Mouse (Mus musculus) cerebellum, adult 9-10 months (tissue): ENCODE data around the gene Gm14214.

Experiments used
- DNase-seq: peaks from one replicate; pipeline ENCODE4 v3.0.0; 2022

The Gm14214 gene

DNA sequence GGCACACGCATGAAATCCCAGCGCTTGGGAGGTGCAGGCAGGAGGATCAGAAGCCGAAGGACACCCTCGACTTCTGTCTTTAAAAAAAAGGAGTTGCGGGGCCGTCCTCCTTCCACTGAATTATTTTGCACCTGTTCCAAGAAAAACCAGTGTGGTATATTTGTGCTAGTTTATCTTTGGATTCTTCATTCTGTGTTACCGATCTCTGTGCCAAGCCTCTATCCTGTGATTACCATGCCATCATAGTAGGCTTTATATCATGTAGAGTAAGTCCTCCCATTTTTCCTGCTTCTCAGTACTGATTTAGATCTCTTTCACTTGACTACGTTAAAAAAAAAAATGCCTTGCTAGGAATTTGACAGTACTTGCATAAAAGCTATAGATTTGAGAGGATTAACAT, 1.8 kb upstream of the Gm14214 start:
- DNase-seq: no peak

DNA sequence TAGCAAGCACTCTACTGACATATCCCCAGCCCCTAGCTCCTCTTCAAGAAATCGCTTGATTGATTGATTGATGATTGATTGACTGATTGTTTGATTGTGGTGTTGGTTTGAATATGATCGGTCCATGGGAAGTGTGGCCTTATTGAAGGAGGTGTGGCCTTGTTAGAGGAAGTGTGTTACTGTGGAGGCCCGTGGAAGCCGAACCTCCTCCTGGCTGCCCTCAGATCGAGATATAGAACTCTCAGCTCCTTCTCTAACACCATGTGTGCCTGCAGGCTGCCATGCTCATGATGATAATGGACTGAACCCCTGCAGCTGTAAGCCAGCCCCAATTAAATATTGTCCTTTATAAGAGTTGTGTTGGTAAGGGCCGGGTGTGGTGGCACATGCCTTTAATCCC, 2.8 kb downstream of the Gm14214 start:
- no peak for DNase-seq

DNA sequence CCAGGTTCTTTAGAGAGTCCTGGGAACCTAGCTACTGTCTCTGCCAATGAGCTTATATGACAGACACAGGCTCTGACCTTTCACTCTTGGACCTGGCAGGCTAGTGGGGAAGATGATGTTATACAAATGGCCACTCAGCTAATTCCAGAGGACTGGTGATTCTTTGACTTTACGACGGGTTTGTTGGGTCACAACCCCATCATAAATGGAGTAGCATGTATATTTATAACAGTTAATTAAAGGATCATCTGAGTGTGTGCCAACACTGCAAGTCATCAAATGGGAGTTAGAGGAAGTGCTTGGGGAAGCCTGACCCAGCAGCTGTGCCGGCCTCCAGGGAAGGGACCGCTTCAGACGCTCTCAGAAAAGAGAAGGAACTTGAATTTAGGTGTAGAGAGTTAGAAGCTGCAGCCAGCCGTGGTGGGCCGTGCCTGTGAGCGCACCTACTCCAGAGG, 4.2 kb downstream of the Gm14214 start:
- DNase-seq: no peak

DNA sequence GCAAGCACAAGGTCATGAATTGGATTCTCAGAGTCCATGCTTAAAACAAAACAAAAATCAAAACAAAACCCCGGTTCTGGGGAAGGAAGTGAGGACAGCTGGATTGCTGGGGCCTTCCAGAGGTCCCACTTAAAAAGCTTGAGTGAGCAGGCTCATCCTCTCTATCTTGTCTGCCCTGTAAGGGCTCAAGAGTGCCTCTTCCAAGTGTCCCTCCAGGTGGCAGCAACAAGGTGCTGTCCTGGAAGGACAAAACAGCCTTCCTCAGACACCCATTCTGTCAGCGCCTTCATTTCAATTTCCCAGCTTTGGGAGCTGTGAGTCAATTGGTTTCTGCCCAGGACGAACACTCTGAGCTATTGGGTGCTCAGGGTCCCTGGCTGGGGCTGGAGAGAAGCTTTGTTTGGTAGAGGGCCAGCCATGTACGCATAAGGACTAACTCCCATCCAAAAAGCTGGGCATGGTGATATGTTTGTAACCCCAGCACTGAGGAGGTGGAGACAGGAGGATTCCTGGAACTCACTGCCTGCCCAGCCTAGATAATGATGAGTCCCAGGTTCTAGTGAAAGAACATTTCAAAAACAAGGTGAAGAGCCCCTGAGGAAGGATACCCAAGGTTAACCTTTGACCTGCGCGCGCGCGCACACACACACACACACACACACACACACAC, 4.9 kb downstream of the Gm14214 start:
- no peak for DNase-seq

DNA sequence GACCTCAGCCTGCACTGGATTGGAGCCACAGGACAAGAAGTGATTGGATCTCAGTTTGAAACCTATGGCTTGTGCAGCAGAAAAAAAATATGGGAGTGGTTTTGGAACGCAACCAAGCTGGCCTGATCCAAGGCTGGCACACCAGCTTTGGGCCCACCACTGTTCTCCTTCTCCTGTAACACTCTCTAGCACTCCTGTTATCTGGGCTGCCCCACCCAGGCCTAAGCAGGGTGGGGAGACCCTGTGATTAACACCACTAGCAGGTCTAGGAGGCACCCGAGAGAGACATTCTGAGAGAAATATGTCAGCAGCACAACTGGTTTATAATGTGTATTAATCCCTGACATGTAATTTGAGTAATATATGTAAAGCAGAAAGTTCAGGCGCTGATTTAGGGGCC, 6.6 kb downstream of the Gm14214 start:
- no peak for DNase-seq

DNA sequence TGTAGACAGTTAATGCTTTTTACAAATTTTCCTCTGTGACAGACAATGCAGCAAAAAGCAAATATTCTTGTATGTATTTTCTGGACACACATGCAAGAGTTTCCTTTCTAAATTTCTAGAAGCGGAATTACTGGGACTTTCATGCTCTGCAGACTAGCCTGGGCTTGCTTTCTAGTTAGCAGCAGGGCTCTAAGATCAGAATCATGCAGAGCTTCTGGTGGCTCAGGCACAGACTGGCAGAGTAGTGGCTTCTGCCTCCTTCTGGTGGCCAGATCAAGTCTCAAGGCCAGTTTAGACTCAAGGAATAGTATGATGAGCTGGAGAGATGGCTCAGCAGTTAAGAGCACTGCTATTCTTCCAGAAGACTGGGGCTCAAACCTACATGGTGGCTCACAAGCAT, 11.4 kb downstream of the Gm14214 start:
- DNase-seq: no peak

DNA sequence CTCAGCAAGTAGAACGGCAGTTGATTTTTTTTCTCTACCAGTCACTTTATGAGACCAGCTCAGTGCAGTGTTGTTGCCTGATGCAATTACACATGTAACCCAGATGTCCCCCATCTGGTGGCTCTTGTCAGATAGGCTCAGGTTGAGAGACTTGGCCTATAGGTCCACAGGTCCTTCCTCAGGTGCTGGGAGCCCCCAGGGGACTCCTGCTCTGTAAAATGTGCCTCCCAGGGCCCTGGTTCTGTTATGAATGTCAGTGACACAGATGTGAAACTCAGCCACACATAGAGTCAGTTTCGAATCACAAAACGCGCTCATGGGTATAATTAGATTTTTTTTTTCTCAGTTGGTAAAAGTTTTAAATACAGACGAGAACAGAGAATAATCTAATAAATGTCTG, 12.1 kb downstream of the Gm14214 start:
- DNase-seq: no peak

DNA sequence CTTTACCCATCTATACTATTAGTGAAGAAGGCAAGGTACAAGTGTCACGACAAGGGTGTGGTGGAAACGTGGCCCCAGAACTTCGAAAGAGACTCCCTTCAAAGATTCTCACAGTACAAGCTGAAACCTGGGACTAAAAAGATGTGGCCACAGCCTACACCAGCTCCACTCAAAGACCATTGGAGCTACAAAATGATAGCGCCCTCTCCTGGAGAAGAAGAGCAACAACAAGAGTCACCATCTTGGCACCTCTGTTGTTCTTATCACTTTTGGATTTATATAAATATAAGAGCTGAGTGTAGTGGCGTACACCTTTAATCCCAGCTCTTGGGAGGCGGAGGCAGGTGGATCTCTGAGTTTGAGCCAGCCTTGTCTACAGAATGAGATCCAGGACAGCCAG, 14.0 kb downstream of the Gm14214 start:
- DNase-seq: peak; percentile 17

DNA sequence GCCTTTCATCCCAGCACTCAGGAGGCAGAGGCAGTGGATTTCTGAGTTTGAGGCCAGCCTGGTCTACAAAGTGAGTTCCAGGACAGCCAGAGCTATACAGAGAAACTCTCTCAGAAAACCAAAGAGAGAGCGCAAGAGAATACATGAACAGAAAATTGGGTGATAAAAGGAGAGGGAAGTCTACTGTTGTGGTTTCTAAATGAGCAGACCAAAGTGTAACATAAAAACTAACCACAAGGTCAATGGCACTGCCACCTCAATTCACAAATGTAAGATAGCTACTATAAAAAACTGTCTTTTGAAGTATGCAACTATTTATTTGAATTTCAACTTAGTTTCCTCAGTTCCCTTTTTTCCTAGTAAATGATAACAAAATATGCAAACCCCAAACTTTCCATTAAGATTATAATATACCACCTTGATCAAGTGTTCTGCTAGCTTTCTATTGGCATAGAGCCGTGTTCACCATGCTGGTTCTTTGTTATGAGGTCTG, 15.7 kb downstream of the Gm14214 start:
- DNase-seq: no peak

DNA sequence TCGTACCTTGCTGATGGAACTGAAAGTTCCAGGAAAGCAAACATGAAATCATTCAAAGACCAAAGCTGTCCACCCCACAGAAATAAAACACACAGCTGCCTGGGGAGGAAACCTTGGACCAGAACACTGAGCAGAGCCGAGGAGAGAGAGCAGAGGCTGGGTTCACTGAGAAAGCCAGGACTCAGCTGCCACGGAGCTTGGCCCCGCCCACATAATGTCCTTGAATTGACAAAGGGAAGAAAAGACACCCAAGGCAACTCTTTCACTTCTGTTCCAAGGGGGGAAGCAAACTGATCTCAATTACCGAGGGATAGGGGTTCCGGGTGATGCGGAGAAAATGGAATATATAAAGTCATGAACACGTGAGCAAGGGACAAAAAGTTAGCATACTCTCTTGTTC, 17.9 kb downstream of the Gm14214 start:
- DNase-seq: no peak

DNA sequence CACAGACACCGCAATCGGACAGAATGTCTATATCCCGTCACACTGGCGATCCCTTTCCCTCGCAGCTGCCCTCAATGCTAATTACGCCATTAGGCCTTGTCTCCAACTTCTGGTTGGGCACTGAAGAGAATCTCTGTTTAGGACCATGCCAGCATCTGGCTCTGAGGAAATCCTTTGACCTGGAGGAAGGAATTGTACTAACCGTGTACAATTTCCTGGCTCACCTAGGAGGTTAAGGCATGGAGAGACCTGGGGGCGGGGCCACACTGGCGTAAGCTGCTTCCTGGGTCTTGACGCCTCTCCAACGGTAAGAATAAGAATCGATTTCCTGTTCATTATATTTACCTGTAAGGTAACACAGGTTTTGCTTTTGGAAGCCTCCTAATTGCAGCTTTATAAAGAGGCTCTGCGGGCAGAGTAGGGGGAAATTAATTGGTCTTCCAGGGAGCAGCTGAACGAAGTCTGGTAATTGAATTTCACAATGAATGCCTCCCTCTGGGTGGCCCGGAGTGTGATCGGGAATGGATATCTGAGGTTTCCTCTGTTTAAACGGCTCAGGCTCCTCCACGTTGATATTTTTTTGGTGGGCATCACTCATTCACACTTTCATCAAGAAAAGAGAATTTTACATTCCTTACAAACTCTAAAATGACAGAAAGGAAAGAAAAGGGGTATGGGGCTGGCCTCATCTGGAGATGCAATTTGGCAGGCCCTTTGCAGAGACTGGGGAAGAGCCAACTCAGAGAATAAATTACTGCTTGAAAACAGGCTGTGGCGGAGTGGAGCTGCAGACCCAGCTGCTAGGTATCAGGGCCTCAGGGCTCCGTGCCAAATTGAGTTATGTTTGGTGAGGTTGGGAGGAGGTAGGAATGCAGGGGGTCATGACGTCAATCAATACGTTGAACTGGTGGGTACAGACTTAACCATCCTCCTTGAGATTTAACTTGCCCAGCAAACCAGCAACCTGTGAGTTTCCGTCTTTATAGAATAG, 20.5 kb downstream of the Gm14214 start:
- DNase-seq: no peak

DNA sequence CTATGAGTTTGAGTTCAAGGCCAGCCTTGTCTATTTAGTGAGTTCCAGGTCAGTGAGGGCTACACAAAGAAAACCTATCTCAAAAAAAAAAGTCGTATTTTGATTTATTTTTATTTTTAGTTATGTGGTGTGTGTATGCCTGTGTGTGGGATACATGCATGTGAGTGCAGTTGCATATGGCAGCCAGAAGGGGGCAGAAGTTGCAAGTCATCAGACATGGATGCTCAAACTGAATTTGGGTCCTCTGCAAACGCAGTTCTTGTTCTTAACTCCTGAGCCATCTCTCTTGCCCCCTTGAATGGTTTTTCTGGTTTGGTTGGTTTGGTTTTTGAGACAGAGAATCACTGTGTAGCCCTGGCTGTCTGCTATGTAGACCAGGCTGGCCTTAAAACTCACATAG, 21.4 kb downstream of the Gm14214 start:
- DNase-seq: no peak

DNA sequence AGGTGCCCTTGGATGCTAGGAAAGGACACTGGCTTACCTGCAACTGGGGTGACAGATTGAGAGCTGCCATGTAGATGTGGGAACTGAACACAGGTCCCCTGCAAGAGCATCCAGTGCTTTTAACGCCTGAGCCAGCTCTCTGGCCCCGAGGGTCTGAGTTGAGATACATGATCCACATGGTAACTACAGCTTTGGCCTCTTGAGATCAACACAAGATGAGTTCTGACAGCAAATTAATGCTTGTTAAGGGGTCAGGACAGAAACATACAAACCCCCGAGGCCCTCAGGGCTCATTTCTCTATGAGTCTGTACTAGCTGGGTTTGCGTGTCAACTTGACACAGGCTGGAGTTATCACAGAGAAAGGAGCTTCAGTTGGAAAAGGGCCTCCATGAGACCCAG, 25.9 kb downstream of the Gm14214 start:
- no peak for DNase-seq

DNA sequence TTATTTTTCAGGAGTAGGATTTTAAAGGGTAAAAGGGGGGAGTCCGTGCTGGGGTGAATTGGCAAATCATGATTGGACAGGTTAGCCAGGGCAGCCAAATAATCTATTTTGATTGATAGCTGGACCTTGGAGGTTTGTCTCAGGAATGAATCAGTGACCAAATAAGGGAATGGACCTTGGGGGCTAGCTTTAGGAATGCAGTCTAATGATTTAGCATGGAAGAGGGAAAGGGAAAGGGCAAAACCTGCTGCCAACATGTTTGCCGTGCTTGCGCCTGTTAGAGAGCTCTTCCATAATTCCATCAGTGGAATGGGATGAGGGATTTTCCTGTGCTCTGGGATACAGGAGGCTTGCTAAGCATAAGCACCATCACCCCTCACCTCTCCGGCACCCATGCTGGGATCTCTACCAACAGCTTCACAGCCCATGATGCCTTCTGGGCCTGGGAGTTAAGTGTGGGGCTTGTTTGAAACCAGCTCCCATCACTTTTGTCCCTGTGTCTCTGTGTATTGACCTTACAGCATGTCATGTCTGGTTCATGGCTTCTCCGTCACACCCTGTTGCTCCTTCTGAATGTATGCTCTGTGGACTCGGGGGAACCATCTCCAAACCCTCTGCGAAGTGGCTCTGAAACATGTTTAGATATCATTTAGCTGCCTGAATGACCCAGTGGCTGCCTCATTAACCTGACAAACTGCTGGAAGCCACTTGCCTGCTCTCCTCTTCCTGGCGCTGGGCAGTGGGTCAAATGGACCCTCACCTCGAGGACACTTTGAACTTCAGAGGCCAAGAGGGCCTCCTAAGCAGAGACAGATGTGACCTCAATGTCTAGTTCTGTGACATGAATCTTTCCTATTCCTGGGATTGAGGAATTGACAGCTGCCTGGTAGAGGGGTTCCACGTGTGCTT, 26.7 kb downstream of the Gm14214 start:
- no peak for DNase-seq

DNA sequence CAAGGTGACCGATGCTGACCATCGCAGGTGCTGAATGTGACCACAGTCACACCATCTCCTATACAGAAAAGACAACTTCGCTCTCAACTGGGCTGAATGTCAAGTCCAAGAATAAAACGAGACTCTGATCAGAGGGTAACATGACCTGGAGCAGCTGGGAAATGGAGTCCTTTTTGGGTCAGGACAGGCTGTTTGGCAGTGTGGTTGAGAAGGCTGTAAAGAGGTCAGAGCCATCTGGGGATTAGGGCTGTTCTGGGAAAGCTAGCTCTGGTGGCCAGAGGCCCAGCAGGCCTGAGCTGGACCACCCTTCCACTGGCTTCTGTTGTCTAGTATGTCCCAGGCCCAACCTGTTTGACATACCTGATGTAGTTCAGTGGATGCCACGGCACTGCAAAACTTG, 31.2 kb downstream of the Gm14214 start:
- no peak for DNase-seq

DNA sequence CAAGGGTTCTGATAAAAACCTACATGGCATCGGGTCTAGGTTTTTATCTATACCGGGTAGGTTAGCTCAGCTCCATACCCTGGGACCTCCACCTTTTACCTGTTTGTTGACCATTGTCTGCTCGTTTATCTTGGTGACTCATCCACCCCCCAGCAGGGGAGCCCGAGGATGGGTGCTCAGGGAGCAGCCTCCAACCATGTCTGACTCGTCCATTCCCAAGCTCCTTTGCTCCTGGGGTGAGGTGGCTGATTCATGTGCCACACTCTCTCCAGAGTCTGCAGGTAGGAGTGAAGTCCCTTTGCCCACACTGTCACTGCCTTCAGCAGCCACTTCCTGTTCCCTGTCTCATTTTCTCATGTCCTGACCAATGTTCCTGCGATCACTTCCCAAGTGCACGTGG, 33.8 kb downstream of the Gm14214 start:
- no peak for DNase-seq

DNA sequence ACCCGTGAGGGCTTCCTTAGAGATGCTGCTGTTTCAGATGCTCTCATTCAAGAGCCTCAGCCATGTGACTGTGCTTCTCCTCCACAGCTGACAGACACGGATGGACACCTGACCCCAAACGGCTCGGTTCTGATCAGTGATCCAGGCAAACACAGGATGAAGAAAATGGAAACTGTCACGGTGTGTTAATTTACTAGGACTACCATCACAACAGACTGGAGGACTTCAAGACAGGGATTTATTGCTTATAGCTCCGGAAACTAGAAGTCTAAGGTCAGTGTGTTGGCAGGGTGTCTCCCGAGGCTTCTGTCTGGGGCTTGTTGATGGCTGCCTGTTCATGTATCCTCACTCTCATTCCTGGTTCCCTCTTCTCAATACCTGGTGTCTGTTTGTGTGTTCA, 34.4 kb downstream of the Gm14214 start:
- DNase-seq: no peak

DNA sequence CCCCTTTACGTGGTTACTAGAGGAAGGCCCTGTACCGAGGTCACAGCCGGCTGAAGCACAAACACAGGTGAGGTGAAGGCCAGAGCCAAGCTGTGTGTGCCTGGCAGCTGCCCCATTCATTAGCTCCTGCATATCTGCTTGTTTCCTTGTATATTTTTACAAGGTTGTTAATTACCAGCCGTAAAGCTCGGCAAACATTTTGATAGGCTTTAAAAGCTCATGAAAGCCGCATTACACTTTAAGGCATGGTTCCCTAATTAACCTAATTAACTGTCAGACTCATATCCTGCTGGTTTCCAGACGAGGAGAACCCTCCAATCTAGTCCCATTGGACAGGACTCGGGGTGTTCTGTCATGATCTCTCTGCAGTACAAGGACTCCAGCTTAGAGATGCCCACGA, 34.9 kb downstream of the Gm14214 start:
- DNase-seq: no peak

DNA sequence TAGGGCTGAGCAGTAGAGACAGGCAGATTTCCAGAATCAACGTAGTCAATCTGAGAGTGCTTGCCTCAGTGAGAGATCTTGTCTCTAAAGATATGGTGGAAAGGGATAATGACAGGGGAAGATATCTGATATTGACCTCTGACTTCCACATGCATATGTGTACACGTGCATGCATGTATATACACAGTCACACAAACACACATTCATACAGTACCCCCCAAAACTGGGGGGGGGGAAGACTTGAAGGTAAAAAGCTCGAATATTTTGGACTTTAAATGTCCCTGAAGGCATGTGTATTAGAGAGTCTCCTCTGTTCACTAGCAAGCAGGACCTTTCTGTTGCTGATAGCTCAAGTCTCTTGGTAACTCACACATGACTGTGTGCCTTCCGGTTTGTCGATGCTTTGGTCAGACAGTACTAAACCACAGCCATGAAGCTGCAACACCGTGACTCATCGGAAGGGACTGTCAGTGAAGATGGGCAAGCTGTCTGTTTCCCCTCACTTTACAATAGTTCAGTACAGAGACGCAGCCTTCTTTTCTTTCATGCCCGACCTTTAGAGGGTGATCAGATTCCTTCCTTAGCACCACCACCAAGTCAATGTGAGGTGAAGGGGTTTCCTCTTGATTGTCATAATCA, 37.2 kb downstream of the Gm14214 start:
- DNase-seq: no peak

DNA sequence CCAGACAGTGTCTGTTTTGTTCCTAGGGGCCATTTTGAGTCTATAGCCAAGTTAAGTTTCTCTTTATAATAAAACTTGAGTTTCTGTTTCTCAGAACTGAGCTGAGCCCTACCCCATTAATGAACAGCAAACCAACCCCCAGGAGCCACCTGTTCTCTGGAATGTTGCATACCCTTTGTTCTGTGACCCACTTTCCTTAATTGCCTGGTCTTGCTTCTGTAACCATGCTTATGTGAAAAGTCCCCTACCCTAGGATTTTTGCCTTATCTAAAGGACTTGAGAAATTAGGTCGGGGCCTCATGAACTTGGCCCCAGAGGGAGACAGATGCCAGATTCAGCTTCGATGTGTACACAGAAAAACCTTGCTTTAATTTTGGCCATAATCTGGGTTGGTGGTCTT, 37.9 kb downstream of the Gm14214 start:
- DNase-seq: no peak

DNA sequence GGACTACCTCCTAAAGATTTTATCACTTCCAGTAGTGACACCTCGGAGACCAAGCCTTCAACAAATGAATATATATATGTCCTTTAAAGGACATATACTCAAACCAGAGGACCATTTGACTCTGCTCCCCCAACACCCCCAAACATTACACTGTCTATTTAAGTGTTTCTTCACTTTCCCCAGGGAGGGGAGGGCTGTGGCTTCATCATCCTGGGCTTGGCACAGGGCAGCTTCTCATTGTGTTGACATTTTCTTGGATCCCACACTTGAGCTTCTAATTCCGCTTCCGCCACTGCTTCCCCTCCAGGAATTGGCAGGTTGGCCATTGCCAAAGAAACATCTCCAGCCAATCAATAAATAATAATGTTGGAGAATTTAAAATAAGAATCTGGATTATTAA, 39.0 kb downstream of the Gm14214 start:
- DNase-seq: no peak

DNA sequence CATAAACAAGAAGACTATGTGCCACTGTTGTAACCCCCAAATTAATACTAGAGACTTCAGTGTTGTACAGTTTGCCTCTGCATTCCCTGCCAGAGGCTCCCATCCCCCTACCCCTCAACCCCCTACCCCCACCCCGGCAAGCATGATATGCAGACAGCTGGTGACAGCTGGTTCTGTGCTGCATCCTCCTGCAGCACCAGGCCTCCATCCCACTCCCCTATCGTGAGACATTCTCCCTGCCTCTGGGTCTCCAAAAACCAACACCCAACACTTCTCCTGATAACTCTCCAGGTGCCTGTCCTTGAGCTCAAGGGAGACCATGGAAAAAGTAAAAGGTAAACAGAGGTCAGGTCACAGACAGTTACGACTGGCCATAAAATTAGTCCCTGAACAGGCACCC, 40.1 kb downstream of the Gm14214 start:
- no peak for DNase-seq

DNA sequence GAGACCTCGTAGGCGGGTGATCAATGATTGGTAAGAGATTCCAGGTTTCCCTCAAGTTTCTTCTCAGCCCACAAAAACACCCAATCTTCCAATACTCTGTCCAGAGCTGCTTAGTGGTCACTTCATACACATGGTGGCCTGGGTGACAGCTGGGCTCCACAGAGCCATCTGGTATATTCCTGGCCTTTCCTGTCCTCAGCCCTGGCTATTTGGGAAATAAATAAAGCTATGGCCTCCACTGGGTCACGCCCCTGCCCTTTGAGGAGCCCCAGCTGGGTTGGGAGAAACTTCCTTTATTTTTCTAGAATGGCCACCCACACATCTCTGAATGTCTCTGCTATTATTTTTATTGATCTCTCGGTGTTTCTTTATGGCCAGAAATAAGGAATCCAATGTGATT, 46.4 kb downstream of the Gm14214 start:
- DNase-seq: no peak
